ENCODE assay signal across 13 mouse cellular contexts in the genomic region with DNA sequence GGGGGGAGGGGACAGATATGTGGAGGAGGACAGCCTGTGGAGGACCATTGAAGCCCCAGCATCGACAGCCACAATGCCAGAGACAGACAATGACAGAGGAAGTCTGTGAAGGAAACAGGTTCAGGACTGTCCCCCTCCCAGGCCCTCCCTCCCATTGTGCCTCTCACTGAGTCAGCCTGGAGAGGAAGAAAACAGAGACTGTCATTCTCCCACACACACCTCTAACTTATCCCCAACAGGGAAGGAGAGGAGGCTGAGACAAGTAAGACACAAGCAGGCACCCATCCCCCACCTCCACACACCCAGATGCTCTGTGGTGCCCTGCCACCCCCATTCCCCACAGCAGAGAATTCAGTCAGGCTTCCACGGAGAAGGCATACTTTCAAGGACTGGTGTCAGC.
A peak's percentile ranks its signal among the peaks of the same experiment; 100 is the strongest.
DNase-seq lines count a peak whose midpoint lies in the region; ATAC-seq and TF ChIP-seq lines count a peak whose summit lies in the region.
"Had no signal": no experiment of that assay in that cellular context is flagged by ENCODE, and none has a peak within 500 bp of the region (broad histone marks: within the 10 kb centered on the region; RNA-seq: fewer than 3 reads in every experiment).

No protein-coding gene starts in this region.

- 9% methylated on average over 2 of the region's 2 CpGs for WGBS in hindbrain, embryonic 12.5 days
- 16% methylated on average over 2 of the region's 2 CpGs for WGBS in hindbrain, embryonic 16.5 days
- WGBS in midbrain, embryonic 10.5 days = 32% methylated on average over 2 of the region's 2 CpGs
- 13% methylated on average over 2 of the region's 2 CpGs for WGBS in midbrain, postnatal 0 days
- 21% methylated on average over 2 of the region's 2 CpGs for WGBS in heart, postnatal 0 days

- peak overlapping the region; percentile 23; the same call in 1 of the 2 replicates for H3K27ac ChIP-seq in hindbrain, embryonic 12.5 days
- no peak overlapping the region for H3K27ac ChIP-seq in hindbrain, embryonic 16.5 days (ENCODE audit: low read depth, low read length)
- H3K27ac ChIP-seq in midbrain, embryonic 10.5 days (replicated peaks) = peak overlapping the region; percentile 72
- H3K27ac ChIP-seq in midbrain, postnatal 0 days (ENCODE audit: low read depth, low read length) = no peak overlapping the region
- H3K27ac ChIP-seq in heart, postnatal 0 days (ENCODE audit: low read depth) = peak overlapping the region; percentile 21; the same call in 1 of the 2 replicates
- H3K27ac ChIP-seq: gastrocnemius, adult 2 months; limb, embryonic 12.5 days had no signal

- H3K9me3 ChIP-seq in hindbrain, embryonic 12.5 days (replicated peaks) = no peaks in the 10 kb centered on the region
- H3K9me3 ChIP-seq in hindbrain, embryonic 16.5 days (ENCODE audit: control insufficient read depth, low read length) = no peaks in the 10 kb centered on the region
- no peaks in the 10 kb centered on the region for H3K9me3 ChIP-seq in midbrain, embryonic 10.5 days (replicated peaks)
- no peaks in the 10 kb centered on the region for H3K9me3 ChIP-seq in midbrain, postnatal 0 days (ENCODE audit: low read length)
- no peaks in the 10 kb centered on the region for H3K9me3 ChIP-seq in heart, postnatal 0 days (replicated peaks; ENCODE audit: control insufficient read depth, low read length)
- H3K9me3 ChIP-seq: limb, embryonic 12.5 days had no signal

- no peaks in the 10 kb centered on the region for H3K27me3 ChIP-seq in hindbrain, embryonic 12.5 days
- no peaks in the 10 kb centered on the region for H3K27me3 ChIP-seq in hindbrain, embryonic 16.5 days (replicated peaks; ENCODE audit: control insufficient read depth, insufficient read depth, low read length)
- no peaks in the 10 kb centered on the region for H3K27me3 ChIP-seq in midbrain, embryonic 10.5 days (ENCODE audit: low read depth, poor library complexity, severe bottlenecking)
- no peaks in the 10 kb centered on the region for H3K27me3 ChIP-seq in midbrain, postnatal 0 days (ENCODE audit: insufficient read depth, low read length)
- peaks cover 11% of the 10 kb centered on the region for H3K27me3 ChIP-seq in heart, postnatal 0 days (ENCODE audit: control insufficient read depth, insufficient read depth, low read length)
- H3K27me3 ChIP-seq: CH12.LX; limb, embryonic 12.5 days had no signal

- H3K4me2 ChIP-seq in hindbrain, embryonic 12.5 days (replicated peaks) = no peak overlapping the region
- no peak overlapping the region for H3K4me2 ChIP-seq in hindbrain, embryonic 16.5 days (ENCODE audit: low read length)
- H3K4me2 ChIP-seq in midbrain, postnatal 0 days (ENCODE audit: low read depth, low read length, poor library complexity, severe bottlenecking) = no peak overlapping the region
- no peak overlapping the region for H3K4me2 ChIP-seq in heart, postnatal 0 days (ENCODE audit: low read depth, low read length)
- H3K4me2 ChIP-seq: limb, embryonic 12.5 days had no signal

- peaks cover 32% of the 10 kb centered on the region for H3K4me1 ChIP-seq in hindbrain, embryonic 12.5 days
- peaks cover 4% of the 10 kb centered on the region for H3K4me1 ChIP-seq in hindbrain, embryonic 16.5 days (ENCODE audit: control insufficient read depth, insufficient read depth, low read depth, low read length)
- peaks cover 42% of the 10 kb centered on the region for H3K4me1 ChIP-seq in midbrain, embryonic 10.5 days
- H3K4me1 ChIP-seq in midbrain, postnatal 0 days (ENCODE audit: insufficient read depth, low read length) = no peaks in the 10 kb centered on the region
- H3K4me1 ChIP-seq in heart, postnatal 0 days (ENCODE audit: control insufficient read depth, insufficient read depth) = 0 out of 2 replicates have a peak, but pooled peaks cover 16% of the 10 kb centered on the region

- no peak for ATAC-seq in hindbrain, embryonic 12.5 days (ENCODE audit: low FRiP score)
- ATAC-seq in hindbrain, embryonic 16.5 days = no peak
- ATAC-seq in midbrain, postnatal 0 days (ENCODE audit: low FRiP score) = no peak
- ATAC-seq in heart, postnatal 0 days (ENCODE audit: insufficient read depth, low read depth) = peak; percentile 68
- ATAC-seq: inflammation-experienced regulatory T-cells, adult 6 months had no signal

- no peak for TF ChIP-seq EP300 in heart, postnatal 0 days (IDR thresholded peaks at IDR 0.05; ENCODE audit: low read depth)

- DNase-seq in midbrain, embryonic 10.5 days (ENCODE audit: low spot score) = no peak
- no peak for DNase-seq in midbrain, postnatal 0 days (ENCODE audit: low spot score)
- DNase-seq in heart, postnatal 0 days (ENCODE audit: low spot score) = peak; percentile 36
- DNase-seq in right cerebral cortex, postnatal 14 days = peak; percentile 24
- no peak for DNase-seq in urinary bladder, postnatal 36 days (ENCODE audit: low spot score in 2 of 2)
- DNase-seq: cerebellum, adult 11 months; gastrocnemius, adult 2 months; thymus, adult 18-20 months had no signal

- H3K4me3 ChIP-seq in hindbrain, embryonic 12.5 days = no peak overlapping the region
- H3K4me3 ChIP-seq in hindbrain, embryonic 16.5 days (ENCODE audit: low read length) = no peak overlapping the region
- H3K4me3 ChIP-seq in midbrain, embryonic 10.5 days = no peak overlapping the region
- H3K4me3 ChIP-seq in midbrain, postnatal 0 days (ENCODE audit: low read depth, low read length) = no peak overlapping the region
- no peak overlapping the region for H3K4me3 ChIP-seq in heart, postnatal 0 days (ENCODE audit: low read depth, low read length)
- H3K4me3 ChIP-seq: gastrocnemius, adult 2 months; limb, embryonic 12.5 days had no signal

- H3K9ac ChIP-seq in hindbrain, embryonic 12.5 days = no peak overlapping the region
- H3K9ac ChIP-seq in hindbrain, embryonic 16.5 days (ENCODE audit: low read depth, low read length) = no peak overlapping the region
- H3K9ac ChIP-seq in midbrain, postnatal 0 days (replicated peaks; ENCODE audit: low read length, poor library complexity, severe bottlenecking) = no peak overlapping the region
- H3K9ac ChIP-seq in heart, postnatal 0 days (replicated peaks; ENCODE audit: low read depth, low read length) = no peak overlapping the region
- H3K9ac ChIP-seq: limb, embryonic 12.5 days had no signal

- no peak for TF ChIP-seq CTCF in midbrain, postnatal 0 days (IDR thresholded peaks at IDR 0.05)
- TF ChIP-seq CTCF in heart, postnatal 0 days (IDR thresholded peaks at IDR 0.05; ENCODE audit: low read depth) = no peak

- no peaks in the 10 kb centered on the region for H3K36me3 ChIP-seq in hindbrain, embryonic 12.5 days
- no peaks in the 10 kb centered on the region for H3K36me3 ChIP-seq in hindbrain, embryonic 16.5 days (ENCODE audit: control insufficient read depth, insufficient read depth, low read length)
- H3K36me3 ChIP-seq in midbrain, embryonic 10.5 days = no peaks in the 10 kb centered on the region
- H3K36me3 ChIP-seq in midbrain, postnatal 0 days (ENCODE audit: insufficient read depth, low read length) = no peaks in the 10 kb centered on the region
- no peaks in the 10 kb centered on the region for H3K36me3 ChIP-seq in heart, postnatal 0 days (replicated peaks; ENCODE audit: control insufficient read depth, insufficient read depth, low read length)
- H3K36me3 ChIP-seq: limb, embryonic 12.5 days had no signal

Comparison
In these comparisons a context has a peak if more than half of its experiments do, and no peak if none do; other contexts are left out.
1. H3K27ac ChIP-seq: peak in hindbrain, embryonic 12.5 days (single experiment), midbrain, embryonic 10.5 days (single experiment) and heart, postnatal 0 days (single experiment); none in hindbrain, embryonic 16.5 days (single experiment) and midbrain, postnatal 0 days (single experiment).
2. DNase-seq: peak in heart, postnatal 0 days (single experiment) and right cerebral cortex, postnatal 14 days (single experiment); none in midbrain, embryonic 10.5 days (single experiment), midbrain, postnatal 0 days (single experiment) and urinary bladder, postnatal 36 days (0 of 2).